Mouse (Mus musculus) left cerebral cortex, postnatal 36 days (tissue): ENCODE data around the gene Xpnpep2. TPM values are rescaled to one million over a fixed set of nuclear protein-coding genes. Genes with fewer than 3 reads are reported as not detected.

Experiments used
- DNase-seq, 2 experiments: peaks; one replicate each; pipeline ENCODE4 v3.0.0; 2021 to 2022; ENCODE audit warnings: low spot score in 2 of 2, mixed read lengths in 1 of 2
- intact Hi-C: fragments of 180-260 bp; cut with DNase I; formaldehyde crosslinking; loops from one replicate; pipeline ENCODE4 v1.15.1; 2025
- total RNA-seq, 2 experiments: library from RNA; stranded (reverse); gene quantifications; 2 replicates each; pipeline ENCODE4 v1.2.3; 2021

Xpnpep2 gene
- under 1 TPM; 0.15 to 0.16 TPM for total RNA-seq

GRCm38 (mm10) chrX:48108394-48109315 is at the start of gene Xpnpep2:
Gene Xpnpep2, plus strand, starts transcription at chrX:48108725.
- intact Hi-C loops = no loop called here
- no peak for DNase-seq

DNA sequence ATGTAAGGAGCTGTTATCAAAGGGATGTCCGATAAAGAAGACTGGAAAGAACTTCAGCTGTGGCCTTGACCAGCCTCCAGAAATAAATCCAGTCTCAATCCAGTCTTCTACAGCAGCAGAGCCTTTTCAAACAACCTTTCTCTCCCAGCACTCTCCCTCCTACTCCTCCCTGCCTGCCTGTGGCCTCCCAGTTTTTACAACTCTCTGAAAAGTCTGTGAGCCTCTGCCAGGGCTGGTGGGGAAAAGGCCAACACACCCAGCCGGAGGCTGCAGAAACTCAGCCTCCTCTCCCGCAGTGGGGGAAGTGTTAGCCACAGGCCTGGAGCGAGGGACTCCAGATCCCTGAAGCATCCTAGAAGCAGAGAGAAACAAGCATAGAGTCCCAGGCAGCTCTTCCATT is 46.0 kb upstream of the Xpnpep2 start:
- no peak for DNase-seq
- intact Hi-C loops = no loop called here

DNA sequence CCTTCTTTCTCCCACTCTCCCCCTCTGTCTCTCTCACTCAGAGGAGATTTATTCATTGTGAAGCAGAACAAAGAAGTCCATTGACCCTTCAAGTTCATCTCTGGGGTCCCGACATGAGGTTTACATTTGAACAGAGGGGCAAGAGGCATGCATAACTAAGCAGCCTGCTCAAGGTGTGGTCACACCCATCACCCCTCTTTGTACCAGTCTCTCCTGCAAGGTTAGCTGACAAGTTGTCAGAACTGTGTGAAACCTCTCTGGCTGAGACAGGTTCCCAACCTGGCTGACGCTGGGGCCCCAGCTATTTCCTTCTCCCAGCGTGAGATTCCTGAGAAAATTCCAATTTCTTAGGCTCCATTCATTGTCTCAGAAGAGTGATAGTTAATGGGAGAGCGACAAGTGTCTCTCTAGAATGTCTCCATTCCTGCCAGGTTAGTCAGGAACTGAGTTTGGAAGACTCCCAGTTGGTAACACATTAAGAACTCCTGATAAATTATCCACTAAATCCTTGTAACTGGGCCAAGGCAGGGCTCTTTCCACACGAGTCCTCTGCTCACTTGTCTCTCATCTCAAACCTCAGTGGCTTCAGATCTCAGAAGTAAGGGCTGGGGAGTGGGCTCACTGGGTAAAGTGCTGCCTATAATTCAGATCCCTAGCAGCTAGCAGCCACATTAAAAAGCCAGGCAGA is 44.2 kb upstream of the Xpnpep2 start:
- no peak for DNase-seq
- intact Hi-C loops = no loop called here

GRCm38 (mm10) chrX:48066891-48067290 is 41.6 kb upstream of the Xpnpep2 start:
- intact Hi-C loops = no loop called here
- no peak for DNase-seq

GRCm38 (mm10) chrX:48071961-48072360 is 36.6 kb upstream of the Xpnpep2 start:
- DNase-seq = no peak
- intact Hi-C loops = no loop called here

GRCm38 (mm10) chrX:48072401-48072800 is 36.1 kb upstream of the Xpnpep2 start:
- intact Hi-C loops = no loop called here
- DNase-seq = no peak

- no peak for DNase-seq
- intact Hi-C loops = no loop called here
Observed at GRCm38 (mm10) chrX:48074691-48075090, 33.8 kb upstream of the Xpnpep2 start.

DNA sequence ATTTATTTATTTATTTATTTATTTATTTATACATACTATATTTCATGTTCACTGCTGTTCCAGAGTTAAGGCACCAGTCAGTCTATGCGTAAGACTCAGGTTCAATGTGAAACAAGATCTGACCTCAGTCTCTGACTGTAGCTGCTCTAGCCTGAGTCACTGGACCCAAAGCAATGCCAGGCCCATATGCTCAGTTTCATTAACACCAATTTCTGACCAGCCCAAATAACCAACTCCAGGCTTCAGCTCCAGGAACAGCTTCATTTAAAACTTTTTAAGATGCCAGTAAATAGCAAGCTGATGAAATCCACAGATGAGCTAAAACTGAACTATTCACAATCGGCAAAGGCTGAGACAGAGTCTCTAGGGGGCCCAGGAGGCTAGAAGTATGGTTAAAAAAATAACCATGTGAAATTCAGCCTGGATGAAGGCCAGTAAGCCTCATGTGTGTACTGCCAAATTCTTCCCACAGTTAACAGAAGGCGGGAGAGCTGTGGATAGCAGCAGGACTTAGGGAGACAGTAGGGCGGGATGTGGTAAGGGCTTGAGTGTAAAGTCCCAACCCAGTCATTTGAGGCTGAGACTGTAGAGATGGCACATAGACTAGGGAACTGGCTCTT is 31.6 kb upstream of the Xpnpep2 start:
- intact Hi-C loops = no loop called here
- peak in 1 of 2 experiments; percentile 12 for DNase-seq

- intact Hi-C loops = no loop called here
- DNase-seq = no peak
Observed at GRCm38 (mm10) chrX:48082364-48082763, 26.2 kb upstream of the Xpnpep2 start.

DNA sequence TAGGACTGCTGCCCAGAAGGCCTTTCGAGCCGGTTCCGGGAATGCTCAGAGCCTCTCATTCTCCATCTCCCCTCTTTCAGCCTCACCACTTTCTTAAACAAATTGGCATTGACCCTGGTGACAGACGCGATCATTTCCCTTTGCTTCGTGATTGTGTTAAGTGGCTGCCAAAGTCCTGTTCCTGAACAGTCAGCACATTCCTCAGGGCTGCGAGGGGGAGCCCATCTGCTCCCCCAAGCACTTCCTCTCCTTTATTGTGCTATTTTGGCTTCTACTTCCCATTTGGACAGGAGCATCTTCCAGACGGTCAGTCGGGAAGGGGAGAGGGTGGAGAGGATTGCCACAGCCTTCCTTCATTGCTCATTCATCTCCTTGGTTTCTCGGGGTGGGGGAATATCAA is 16.4 kb upstream of the Xpnpep2 start:
- intact Hi-C loops = loop anchor here (10.0 kb wide), 1 partner anchor 57 kb away; the partner anchor contains the start of gene Apln
- DNase-seq = no peak

DNA sequence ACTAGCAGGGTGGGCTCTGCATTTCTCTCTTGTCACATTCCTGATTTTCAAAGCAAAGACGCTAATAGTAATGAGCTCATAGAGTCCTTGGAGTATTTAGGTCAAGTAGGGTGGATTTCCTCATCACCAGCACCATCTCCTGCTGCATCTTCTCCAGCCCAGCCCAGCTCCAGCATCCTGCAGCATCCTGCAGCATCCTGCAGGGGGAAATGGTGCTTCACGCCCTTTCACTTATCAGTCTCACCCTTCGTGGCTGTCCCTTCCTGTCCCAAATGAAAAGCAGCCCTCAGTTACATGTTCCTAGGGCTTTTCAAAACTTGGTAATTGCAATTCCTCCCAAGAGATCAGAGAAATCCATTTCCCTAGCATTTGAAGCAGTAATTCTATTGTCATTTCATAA is 15.0 kb upstream of the Xpnpep2 start:
- DNase-seq = no peak
- intact Hi-C loops = loop anchor here (10.0 kb wide), 1 partner anchor 59 kb away; the partner anchor contains the start of gene Apln

- no peak for DNase-seq
- intact Hi-C loops = loop anchor here (10.0 kb wide), 1 partner anchor 60 kb away; the partner anchor contains the start of gene Apln
Observed at GRCm38 (mm10) chrX:48094658-48095057, 13.9 kb upstream of the Xpnpep2 start.

- intact Hi-C loops = loop anchor here (10.0 kb wide), 1 partner anchor 62 kb away; the partner anchor contains the start of gene Apln
- no peak for DNase-seq
Observed at GRCm38 (mm10) chrX:48096580-48096979, 11.9 kb upstream of the Xpnpep2 start.

DNA sequence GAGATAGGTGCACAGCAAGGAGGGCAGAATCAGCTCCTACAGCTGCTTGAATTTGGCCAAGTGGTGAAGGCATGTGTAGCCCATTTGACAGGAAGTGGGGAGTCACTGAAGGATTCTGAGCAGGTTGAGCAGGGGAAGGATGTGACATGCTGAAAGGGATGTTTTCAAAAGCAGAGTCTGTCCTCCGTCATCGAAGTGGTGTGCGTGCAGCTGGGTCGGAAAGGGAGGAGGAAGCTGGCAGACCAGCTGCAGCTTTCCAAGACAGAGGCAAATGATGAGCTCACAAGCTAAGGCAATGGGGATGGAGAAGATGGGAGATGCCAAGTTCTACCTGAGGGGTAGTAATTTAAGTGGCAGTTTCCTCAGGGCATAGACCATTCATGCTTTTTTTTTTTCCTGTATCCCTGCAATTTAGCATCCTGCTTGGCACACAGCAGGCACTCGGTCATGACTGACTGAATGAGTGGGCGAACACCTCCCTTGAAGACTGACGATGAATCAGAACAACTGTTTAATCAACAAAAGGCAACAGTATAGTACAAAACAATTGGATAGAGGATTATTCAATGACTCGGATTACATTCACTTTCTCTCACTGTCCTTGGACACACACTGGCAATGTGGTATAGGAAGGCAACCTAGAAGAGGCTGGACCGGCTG is 9.9 kb upstream of the Xpnpep2 start:
- intact Hi-C loops = loop anchor here (10.0 kb wide), 1 partner anchor 64 kb away; the partner anchor contains the start of gene Apln
- DNase-seq = no peak

DNA sequence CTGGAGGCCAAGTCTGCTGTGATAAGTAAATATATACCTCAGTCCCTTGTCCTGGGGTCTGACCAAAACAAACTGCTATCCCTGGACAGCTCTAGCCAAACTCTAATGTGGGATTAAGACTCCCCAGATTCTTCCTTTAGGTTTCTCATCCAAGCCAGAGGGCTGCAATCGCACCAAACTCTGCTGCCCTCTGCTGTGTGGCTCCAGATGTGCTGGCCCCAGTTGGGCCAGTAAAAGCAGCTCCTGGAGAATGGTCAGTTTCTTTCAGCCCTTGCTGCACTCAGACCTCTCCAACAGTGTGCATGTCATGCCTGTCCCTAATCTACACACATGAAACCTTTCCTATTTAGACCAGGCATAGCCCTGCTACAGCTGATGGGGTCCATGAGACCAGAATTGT is 8.7 kb upstream of the Xpnpep2 start:
- no peak for DNase-seq
- intact Hi-C loops = loop anchor here (10.0 kb wide), 1 partner anchor 65 kb away; the partner anchor contains the start of gene Apln

DNA sequence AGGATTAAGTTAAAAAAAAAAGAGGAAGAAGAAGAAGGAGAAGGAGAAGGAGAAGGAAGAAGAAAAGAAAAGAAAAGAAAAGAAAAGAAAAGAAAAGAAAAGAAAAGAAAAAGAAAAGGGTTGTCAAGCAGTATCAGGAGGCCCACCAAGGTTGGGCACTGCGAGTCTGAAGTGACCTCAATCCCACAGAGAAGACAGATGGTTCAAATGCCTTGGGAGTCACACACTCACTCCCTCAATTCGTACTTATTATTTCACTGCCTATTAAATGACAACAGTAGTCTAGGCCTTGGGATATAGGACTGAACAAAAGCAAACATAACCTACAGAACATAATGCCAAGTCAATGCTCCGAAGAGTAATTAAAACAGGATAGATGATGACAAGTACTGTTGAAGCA is 5.3 kb upstream of the Xpnpep2 start:
- DNase-seq = no peak
- intact Hi-C loops = no loop called here

DNA sequence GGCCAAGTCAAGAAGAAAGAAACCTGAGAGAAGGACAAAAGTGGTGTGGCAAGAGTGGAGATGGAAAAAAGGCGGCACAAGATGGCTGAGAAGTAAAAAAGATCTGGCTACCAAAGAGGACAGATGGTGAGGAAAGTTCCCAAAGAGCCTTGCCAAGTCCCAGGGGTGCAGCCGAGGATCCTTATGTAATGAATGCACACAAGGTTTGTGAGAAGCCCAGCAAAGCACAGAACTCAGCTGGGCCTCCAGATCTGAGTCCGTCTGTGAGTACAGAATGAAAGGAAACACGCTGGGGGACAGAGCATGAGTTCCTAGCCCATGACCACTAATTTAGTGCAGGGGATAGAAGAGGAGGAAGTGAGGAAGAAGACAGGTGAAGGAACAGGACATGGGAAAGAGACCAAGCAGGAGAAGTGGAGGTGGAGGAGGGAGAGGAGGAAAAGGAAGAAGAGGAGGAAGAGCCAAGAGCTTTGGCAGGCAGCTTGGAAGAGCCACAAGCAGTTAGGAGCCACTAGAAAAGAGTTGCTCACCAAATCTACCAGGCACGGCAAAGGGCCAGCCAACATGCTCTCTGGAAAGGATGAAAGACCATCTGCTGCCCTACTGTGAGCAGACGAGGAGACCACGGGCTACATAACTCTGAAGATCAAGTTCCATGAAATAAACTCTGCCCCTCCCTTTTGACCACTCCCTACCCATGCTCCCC is 3.6 kb upstream of the Xpnpep2 start:
- peak; percentile 37 to 45 for DNase-seq
- intact Hi-C loops = no loop called here

DNA sequence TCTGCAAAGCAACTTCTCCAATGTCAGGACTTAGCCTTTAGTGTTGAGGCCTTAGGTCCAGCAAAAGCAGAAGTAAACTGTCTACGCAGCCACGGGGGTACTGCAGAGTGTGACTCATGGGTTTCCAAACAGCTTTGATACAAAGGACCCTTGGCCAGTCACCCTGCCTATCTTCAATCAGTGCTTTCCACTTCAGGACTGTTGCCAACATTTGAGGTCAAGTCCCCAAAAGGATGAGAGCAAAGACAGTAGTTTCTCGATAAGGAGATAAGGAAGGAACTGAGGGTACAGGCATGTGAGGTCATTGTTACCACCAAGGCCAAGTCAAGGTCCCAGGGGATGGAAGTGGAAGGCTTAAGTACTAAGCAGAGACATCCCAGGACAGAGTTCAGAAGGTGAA is 2.3 kb upstream of the Xpnpep2 start:
- intact Hi-C loops = no loop called here
- DNase-seq = no peak

GRCm38 (mm10) chrX:48109316-48109655 is 761 bp downstream of the Xpnpep2 start:
- DNase-seq = no peak
- intact Hi-C loops = no loop called here
